Mouse (Mus musculus) erythroblast, embryonic 14.5 days (primary cell): ENCODE results near the gene Rps2.

Experiments
- GATA1 ChIP-seq: IDR thresholded peaks from 2 replicates; pipeline ENCODE4 v1.6.1; 2012; ENCODE audit warnings: low read length, inconsistent platforms, mixed read lengths
- TAL1 ChIP-seq: IDR thresholded peaks from 3 replicates; pipeline ENCODE4 v1.6.1; 2012; ENCODE audit warnings: low read length, inconsistent platforms, mixed read lengths

- TF ChIP-seq TAL1 (no peak), GATA1 (no peak)
Observed at GRCm38 (mm10) chr17:24730787-24731186, 12.9 kb downstream of the Rps2 start.
